Mouse (Mus musculus) liver, adult 2 months (tissue): Measurements from ENCODE around the gene Rad51b. TPM values are rescaled to one million over a fixed set of nuclear protein-coding genes. Genes with fewer than 3 reads are reported as not detected.

Experiments used
- DNase-seq: peaks from one replicate; pipeline ENCODE4 v3.0.0-alpha.2; 2011; ENCODE audit warnings: low read depth, low spot score; ENCODE audit errors: extremely low read depth
- H3K27ac ChIP-seq: fragments of 200-500 bp; replicated peaks from 2 replicates; pipeline ENCODE4 v1.5.1; 2012; ENCODE audit warnings: low read depth, mild to moderate bottlenecking, control low read depth, inconsistent platforms, low read length; ENCODE audit not compliant: insufficient read depth
- H3K27me3 ChIP-seq: fragments of 200-500 bp; 2 replicates; pipeline ENCODE4 v1.6.1; 2012; ENCODE audit warnings: mild to moderate bottlenecking, moderate library complexity, low read length, inconsistent platforms; ENCODE audit not compliant: control insufficient read depth, insufficient read depth
- H3K36me3 ChIP-seq: fragments of 200-500 bp; 2 replicates; pipeline ENCODE4 v1.6.1; 2012; ENCODE audit warnings: low read length, inconsistent platforms; ENCODE audit not compliant: control insufficient read depth, insufficient read depth
- H3K4me1 ChIP-seq: fragments of 200-500 bp; 2 replicates; pipeline ENCODE4 v1.6.1; 2011; ENCODE audit warnings: low read length; ENCODE audit not compliant: control insufficient read depth, insufficient read depth
- H3K4me3 ChIP-seq: fragments of 200-500 bp; 2 replicates; pipeline ENCODE4 v1.5.1; 2011; ENCODE audit warnings: low read depth, mild to moderate bottlenecking, control low read depth, low read length, moderate library complexity; ENCODE audit not compliant: insufficient read depth
- H3K79me2 ChIP-seq: fragments of 200-500 bp; 2 replicates; pipeline ENCODE4 v1.6.1; 2012; ENCODE audit warnings: inconsistent platforms, mild to moderate bottlenecking, low read length, moderate library complexity; ENCODE audit not compliant: control insufficient read depth, insufficient read depth
- H3K9ac ChIP-seq: fragments of 200-500 bp; 2 replicates; pipeline ENCODE4 v1.6.1; 2012; ENCODE audit warnings: low read depth, mild to moderate bottlenecking, control low read depth, inconsistent platforms, low read length
- CTCF ChIP-seq: fragments of 200-500 bp; IDR thresholded peaks from 2 replicates; pipeline ENCODE4 v1.5.1; 2011; ENCODE audit warnings: low read depth, low read length, control low read depth
- POLR2A ChIP-seq: fragments of 200-500 bp; IDR thresholded peaks from 2 replicates; pipeline ENCODE4 v1.6.1; 2011; ENCODE audit warnings: low read length, control low read depth; ENCODE audit not compliant: insufficient read depth; ENCODE audit errors: extremely low read depth
- whole genome bisulfite sequencing: fragments of 180-500 bp; shearing (Covaris S2); methylation state at CpG from one replicate; pipeline ENCODE4 v1.1.7; 2018; 5-methylcytosine and 5-hydroxymethylcytosine counted together
- polyA plus RNA-seq: library from polyadenylated mRNA; depleted of rRNA; stranded (reverse); fragments of >200 nt; gene quantifications from 2 replicates; pipeline ENCODE4 v1.2.3, GENCODE M21; 2012
- total RNA-seq: library from RNA; depleted of rRNA; stranded (reverse); fragments of >200 nt; gene quantifications from 2 replicates; pipeline ENCODE4 v1.2.3, GENCODE M21; 2014

Gene Rad51b
- total and polyA plus RNA-seq, 2 experiments = 0.55 to 1.7 TPM

GRCm38 (mm10) chr12:79684338-79684737 is 387.3 kb downstream of the Rad51b start:
- Histone ChIP-seq H3K36me3 (no peaks in the 10 kb centered on the region), H3K79me2 (no peaks in the 10 kb centered on the region), H3K27ac (no peak overlapping the region), H3K4me3 (no peak overlapping the region), H3K4me1 (peaks cover 9% of the 10 kb centered on the region; the same call in 1 of the 2 replicates), H3K27me3 (no peaks in the 10 kb centered on the region), H3K9ac (no peak overlapping the region)
- WGBS = 93% methylated on average over 2 of the region's 2 CpGs
- no peak for DNase-seq
- TF ChIP-seq POLR2A (no peak), CTCF (no peak)

DNA sequence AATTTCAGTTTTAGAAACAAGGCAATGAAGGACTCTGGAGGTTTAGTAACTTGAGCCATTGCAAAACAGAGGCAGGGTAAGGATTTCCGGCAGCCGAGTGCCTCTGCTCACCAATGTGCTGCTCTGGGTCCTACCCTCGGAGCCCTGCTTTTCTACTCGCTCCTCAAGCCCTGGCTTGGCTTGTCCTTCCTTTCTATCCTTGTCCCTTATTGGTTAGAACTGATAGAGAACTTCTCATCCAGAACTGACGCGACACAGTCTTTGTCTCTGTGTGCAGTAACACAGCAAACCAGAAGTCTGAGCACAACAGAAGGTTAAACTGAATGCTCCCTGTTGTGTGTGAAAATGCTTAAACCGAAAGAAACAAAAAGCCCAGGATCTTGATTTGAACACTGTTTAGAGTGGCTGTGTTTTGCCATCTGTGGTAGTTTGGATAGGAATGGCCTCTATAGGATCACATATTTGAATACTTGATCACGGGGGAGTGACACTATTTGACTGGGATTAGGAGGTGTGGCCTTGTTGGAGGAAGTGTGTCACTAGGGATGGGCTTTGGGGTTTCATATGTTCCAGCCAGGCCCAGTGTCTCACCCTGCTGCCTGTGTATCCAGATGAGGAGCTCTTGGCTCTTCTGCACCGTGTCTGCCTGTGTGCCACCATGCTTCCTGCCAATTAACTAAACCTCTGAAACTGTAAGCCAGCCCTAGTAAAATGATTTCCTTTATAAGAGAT is 389.7 kb downstream of the Rad51b start:
- 96% methylated on average over 9 of the region's 9 CpGs for WGBS
- no peak for DNase-seq
- H3K27me3 ChIP-seq = no peaks in the 10 kb centered on the region
- H3K36me3 ChIP-seq = no peaks in the 10 kb centered on the region
- no peak overlapping the region for H3K27ac ChIP-seq
- TF ChIP-seq POLR2A = no peak
- TF ChIP-seq CTCF = no peak
- H3K79me2 ChIP-seq = no peaks in the 10 kb centered on the region
- H3K9ac ChIP-seq = no peak overlapping the region
- no peak overlapping the region for H3K4me3 ChIP-seq
- H3K4me1 ChIP-seq = peaks cover 9% of the 10 kb centered on the region; the same call in 1 of the 2 replicates

DNA sequence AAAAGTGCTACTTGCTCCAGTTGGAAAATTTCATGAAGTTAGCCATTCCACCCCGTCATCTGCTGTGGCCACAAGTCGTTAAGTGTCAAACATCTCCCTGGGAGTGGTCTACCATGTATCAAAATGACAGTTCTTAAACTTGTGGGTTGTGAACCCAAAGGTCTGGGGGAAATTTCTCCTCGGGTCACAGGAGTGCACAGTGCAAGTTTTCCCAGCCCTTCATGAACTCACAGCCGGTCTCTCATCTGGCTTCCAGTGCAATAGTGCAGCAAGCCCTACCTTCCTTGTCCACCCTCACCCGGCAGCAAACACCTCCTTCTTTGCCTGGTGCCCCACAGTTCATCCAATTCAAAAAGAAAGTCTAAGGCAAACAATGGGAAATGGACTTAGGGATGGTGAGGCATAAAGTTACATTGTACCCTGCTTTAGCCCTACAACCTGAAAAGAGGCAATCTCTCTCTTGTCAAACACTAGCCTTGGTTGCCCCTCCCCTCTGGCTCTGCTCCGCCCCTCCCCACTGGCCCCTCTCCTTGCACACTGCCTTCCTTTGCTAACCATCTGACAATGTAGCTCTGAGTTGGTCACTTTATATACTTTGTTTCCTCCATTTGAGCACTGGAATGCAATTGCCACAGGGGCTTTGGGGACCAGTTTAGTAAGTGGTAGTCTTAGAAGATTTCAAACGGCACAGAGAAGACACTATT is 390.8 kb downstream of the Rad51b start:
- no peak overlapping the region for H3K4me3 ChIP-seq
- H3K9ac ChIP-seq = no peak overlapping the region
- 72% methylated on average over 7 of the region's 7 CpGs for WGBS
- H3K4me1 ChIP-seq = peaks cover 9% of the 10 kb centered on the region; the same call in 1 of the 2 replicates
- no peaks in the 10 kb centered on the region for H3K79me2 ChIP-seq
- no peaks in the 10 kb centered on the region for H3K27me3 ChIP-seq
- no peak for DNase-seq
- TF ChIP-seq CTCF = no peak
- no peak for TF ChIP-seq POLR2A
- no peak overlapping the region for H3K27ac ChIP-seq
- H3K36me3 ChIP-seq = no peaks in the 10 kb centered on the region

GRCm38 (mm10) chr12:79689299-79689698 is 392.2 kb downstream of the Rad51b start:
- Histone ChIP-seq H3K36me3 (no peaks in the 10 kb centered on the region), H3K4me3 (no peak overlapping the region), H3K9ac (no peak overlapping the region), H3K79me2 (no peaks in the 10 kb centered on the region), H3K4me1 (peaks cover 4% of the 10 kb centered on the region; the same call in 1 of the 2 replicates), H3K27ac (no peak overlapping the region), H3K27me3 (no peaks in the 10 kb centered on the region)
- DNase-seq = peak; percentile 29
- WGBS = 43% methylated on average over 8 of the region's 8 CpGs
- TF ChIP-seq CTCF (no peak), POLR2A (no peak)

GRCm38 (mm10) chr12:79691929-79692862 is 395.1 kb downstream of the Rad51b start:
- no peak for TF ChIP-seq POLR2A
- TF ChIP-seq CTCF = no peak
- Histone ChIP-seq H3K36me3 (no peaks in the 10 kb centered on the region), H3K9ac (no peak overlapping the region), H3K79me2 (no peaks in the 10 kb centered on the region), H3K27ac (no peak overlapping the region), H3K4me3 (no peak overlapping the region), H3K27me3 (no peaks in the 10 kb centered on the region), H3K4me1 (no peaks in the 10 kb centered on the region)
- 76% methylated on average over 14 of the region's 14 CpGs for WGBS
- DNase-seq = no peak
